Mouse (Mus musculus): Measurements from ENCODE around the gene Dop1b. TPM values are rescaled to one million over a fixed set of nuclear protein-coding genes. Genes with fewer than 3 reads are reported as not detected.
"Not testable (repeated sequence)": the region's sequence is repeated elsewhere in the genome, so short reads cannot be mapped to it uniquely, and the experiment has no call there.

Dop1b gene
- polyA plus RNA-seq, 1 experiment: 20.7 TPM

DNA sequence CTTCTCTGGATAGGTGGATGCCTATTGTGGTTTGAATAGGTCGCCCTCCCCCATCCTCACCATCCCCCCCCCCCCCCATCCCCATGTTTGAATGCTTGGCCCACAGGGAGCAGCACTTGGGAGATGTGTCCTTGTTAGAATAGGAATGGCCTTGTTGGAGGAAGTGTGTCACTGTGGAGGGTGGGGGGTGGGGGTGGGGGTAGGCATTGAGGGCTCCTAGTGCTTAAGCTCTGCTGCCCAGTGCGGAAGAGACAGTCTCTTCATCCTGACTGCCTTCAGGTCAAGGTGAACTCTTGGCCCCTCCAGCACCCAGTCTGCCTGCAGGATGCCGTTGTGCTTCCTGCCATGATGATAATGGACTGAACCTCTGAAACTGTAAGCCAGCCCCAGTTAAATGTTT, 110.0 kb downstream of the Dop1b start:
- no peak overlapping the region for H3K4me3 ChIP-seq (ENCODE audit: insufficient read depth, low read length)
- no peaks in the 10 kb centered on the region for H3K4me1 ChIP-seq (ENCODE audit: control insufficient read depth, insufficient read depth, low read length)
- TF ChIP-seq POLR2A (IDR thresholded peaks at IDR 0.05; ENCODE audit: low read depth, low read length) (no peak), CTCF (IDR thresholded peaks at IDR 0.05; ENCODE audit: borderline replicate concordance, insufficient read depth, low read length) (no peak)
- no peak overlapping the region for H3K27ac ChIP-seq (ENCODE audit: insufficient read depth, low read length)

DNA sequence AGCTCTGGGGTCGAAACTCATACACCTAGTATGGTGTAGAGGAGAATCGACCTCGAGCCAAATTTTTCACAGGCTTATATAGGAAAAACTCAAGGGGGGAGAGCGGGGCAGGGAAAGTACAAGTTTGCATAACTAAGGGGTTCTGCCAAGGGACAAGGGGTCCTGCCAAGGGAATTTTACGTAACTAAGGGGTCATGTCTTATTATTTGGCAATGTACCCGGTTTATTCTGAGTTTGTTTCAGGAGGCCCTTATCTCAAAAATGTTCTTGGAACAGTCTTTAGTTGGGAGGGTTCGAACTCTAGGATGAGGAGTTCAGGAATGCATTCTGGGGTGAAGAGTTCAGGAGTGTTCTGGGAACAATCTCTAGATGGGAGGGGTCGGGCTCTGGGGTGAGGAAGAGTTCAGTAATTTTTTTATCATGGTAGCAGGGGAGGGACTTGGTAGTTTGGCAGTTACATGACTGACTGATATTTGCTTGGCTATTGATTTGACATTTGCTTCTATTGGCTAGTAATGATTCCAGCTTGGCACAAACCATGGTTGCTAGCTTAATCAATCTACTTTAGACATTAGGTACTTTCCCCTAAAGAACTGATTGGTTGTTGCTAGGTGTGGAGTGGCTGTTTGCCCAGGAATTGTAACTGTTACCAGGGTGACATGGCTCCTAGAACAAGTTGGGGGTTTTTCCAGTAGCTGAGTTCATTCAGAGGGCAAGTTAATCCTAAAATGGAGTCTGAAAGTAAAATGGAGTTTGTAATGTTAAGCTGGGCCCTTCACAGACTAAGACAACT, 110.9 kb downstream of the Dop1b start:
- H3K4me3 ChIP-seq (ENCODE audit: insufficient read depth, low read length); H3K27ac ChIP-seq (ENCODE audit: insufficient read depth, low read length); H3K4me1 ChIP-seq (ENCODE audit: control insufficient read depth, insufficient read depth, low read length): not testable (repeated sequence)

DNA sequence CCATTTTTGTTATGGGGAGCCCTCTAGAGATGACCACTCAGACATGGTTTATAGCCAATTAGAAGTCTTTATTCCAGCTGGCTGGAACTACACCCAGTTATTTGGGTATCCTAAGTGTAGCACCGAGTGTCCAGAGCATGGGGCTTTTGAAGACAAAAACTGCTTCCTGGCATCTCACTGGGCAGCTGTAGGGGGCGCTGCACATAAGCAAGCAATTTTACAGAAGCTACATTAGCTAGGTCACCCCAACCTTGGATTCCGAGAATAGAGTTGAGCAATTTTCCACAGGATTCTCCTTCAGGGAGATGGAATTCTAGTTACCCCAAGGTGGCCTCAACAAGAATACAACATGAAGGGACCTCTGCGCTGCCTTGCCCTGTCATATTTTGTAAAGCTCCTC, 113.1 kb downstream of the Dop1b start:
- H3K4me3 ChIP-seq (ENCODE audit: insufficient read depth, low read length): no peak overlapping the region
- no peaks in the 10 kb centered on the region for H3K4me1 ChIP-seq (ENCODE audit: control insufficient read depth, insufficient read depth, low read length)
- TF ChIP-seq CTCF (IDR thresholded peaks at IDR 0.05; ENCODE audit: borderline replicate concordance, insufficient read depth, low read length) (no peak), POLR2A (IDR thresholded peaks at IDR 0.05; ENCODE audit: low read depth, low read length) (no peak)
- no peak overlapping the region for H3K27ac ChIP-seq (ENCODE audit: insufficient read depth, low read length)

DNA sequence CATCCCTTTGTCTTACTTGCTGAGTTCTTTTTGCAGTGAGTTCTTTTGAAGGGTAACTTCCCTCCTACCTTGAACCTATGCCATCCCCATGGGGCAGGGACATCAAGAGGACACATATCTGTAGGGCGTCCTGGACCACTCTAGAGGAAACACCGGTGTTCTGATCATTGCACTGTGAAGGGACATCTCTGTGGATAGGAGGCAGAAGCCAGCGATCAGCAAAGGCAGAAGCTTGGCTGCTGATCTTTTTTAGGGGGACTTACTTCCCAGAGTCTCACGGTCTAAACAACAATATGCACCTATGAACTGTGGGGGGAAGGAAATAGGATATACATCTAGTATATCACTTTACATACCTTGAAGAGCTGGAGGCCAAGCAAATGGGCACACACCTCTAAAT, 113.8 kb downstream of the Dop1b start:
- no peak overlapping the region for H3K4me3 ChIP-seq (ENCODE audit: insufficient read depth, low read length)
- TF ChIP-seq CTCF (IDR thresholded peaks at IDR 0.05; ENCODE audit: borderline replicate concordance, insufficient read depth, low read length): no peak
- TF ChIP-seq POLR2A (IDR thresholded peaks at IDR 0.05; ENCODE audit: low read depth, low read length): no peak
- H3K4me1 ChIP-seq (ENCODE audit: control insufficient read depth, insufficient read depth, low read length): no peaks in the 10 kb centered on the region
- no peak overlapping the region for H3K27ac ChIP-seq (ENCODE audit: insufficient read depth, low read length)

DNA sequence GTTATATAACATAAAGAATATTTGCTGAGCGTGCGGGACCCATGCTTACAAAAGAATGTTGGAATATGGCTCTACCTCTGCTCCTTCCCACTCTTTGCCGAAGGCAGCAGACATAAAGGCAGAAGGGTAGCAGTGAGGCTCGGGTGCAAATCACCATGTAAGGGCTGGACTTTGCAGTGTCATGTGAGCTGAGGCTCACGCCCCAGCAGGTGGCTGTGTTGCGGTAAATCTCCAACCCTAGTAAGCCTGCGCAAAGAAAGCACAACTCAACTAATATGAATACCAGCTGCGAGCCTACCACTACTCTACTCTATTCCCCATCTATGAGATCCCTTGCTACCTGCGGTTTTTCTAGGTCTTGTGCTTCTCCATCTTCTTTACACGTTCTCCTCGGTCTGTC, 114.3 kb downstream of the Dop1b start:
- Histone ChIP-seq H3K4me1 (ENCODE audit: control insufficient read depth, insufficient read depth, low read length) (no peaks in the 10 kb centered on the region), H3K27ac (ENCODE audit: insufficient read depth, low read length) (no peak overlapping the region), H3K4me3 (ENCODE audit: insufficient read depth, low read length) (no peak overlapping the region)
- TF ChIP-seq POLR2A (IDR thresholded peaks at IDR 0.05; ENCODE audit: low read depth, low read length): no peak
- no peak for TF ChIP-seq CTCF (IDR thresholded peaks at IDR 0.05; ENCODE audit: borderline replicate concordance, insufficient read depth, low read length)

DNA sequence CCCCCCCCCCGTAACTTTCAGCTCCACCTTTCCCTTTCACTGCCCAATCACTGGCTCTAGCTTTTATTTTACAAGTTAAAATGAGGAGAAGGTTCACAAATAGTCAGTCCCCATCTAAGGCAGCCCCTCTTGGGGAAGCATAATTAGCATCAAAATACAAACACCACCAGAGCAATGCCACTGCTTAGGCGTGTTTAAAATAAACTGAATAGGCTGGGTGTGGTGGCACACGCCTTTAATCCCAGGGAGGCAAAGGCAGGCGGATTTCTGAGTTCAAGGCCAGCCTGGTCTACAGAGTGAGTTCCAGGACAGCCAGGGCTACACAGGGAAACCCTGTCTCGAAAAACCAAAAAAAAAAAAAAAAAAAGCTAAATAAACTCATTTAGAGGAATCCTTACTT, 114.8 kb downstream of the Dop1b start:
- not testable (repeated sequence) for H3K4me3 ChIP-seq (ENCODE audit: insufficient read depth, low read length); H3K27ac ChIP-seq (ENCODE audit: insufficient read depth, low read length); H3K4me1 ChIP-seq (ENCODE audit: control insufficient read depth, insufficient read depth, low read length)

DNA sequence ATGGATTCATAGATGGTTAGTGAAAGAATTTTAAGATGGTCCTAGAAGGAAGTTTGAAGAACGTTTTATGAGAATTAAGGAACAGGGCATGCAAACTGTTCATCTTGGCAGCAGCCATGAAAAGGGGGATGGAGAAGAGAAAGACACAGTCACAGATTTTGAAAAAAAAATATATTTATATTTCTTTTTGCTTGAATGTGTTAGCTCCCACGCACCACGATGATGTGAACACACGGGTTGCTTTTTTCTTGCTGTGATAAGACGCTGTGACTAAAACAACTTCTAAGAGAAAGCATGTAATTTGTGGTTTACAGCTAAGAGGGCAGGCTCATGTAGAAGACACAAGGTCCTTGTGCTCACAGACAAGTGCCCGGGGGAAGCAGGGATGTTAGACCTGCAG, 115.2 kb downstream of the Dop1b start:
- no peak overlapping the region for H3K4me3 ChIP-seq (ENCODE audit: insufficient read depth, low read length)
- H3K4me1 ChIP-seq (ENCODE audit: control insufficient read depth, insufficient read depth, low read length): no peaks in the 10 kb centered on the region
- H3K27ac ChIP-seq (ENCODE audit: insufficient read depth, low read length): no peak overlapping the region

DNA sequence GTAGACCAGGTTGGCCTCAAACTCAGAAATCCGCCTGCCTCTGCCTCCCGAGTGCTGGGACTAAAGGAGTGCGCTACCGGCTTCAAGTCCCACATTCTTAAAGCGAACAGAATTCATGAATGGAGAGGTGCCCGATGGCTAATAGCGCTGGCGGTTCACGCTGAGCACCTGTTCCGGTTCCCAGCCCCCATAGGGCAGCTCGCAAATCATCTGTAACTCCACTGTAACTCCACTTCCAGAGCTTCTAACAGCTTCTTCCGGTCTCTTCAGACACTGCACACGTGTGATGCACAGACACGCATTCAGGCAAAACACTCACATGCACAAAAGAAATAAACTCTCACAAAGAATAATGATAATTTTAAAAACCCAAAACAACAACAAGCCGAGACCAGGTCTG, 117.8 kb downstream of the Dop1b start:
- no peak overlapping the region for H3K27ac ChIP-seq (ENCODE audit: insufficient read depth, low read length)

More for the DNA sequence above, 115.2 kb downstream of the Dop1b start:
- no peak for TF ChIP-seq POLR2A (IDR thresholded peaks at IDR 0.05; ENCODE audit: low read depth, low read length)
- TF ChIP-seq CTCF (IDR thresholded peaks at IDR 0.05; ENCODE audit: borderline replicate concordance, insufficient read depth, low read length): no peak

DNA sequence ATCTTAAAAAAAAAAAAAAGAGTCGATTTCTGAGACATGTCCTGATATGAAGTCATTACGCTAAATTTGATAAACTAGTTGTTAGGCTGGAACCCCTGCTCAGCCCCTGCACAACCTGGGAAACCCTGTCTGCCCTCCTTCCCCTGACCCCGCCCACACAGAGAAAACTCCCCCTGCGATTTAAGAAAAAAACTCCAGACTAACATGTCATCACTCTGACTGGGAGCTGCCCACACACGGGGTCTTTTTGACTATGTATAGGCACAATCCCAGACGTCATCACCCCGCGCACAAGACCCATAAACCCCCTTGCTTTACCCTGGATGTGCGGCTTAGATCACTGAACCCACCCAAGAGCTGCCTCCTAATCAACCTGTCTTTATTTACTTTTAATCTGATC, 118.4 kb downstream of the Dop1b start:
- Histone ChIP-seq H3K4me3 (ENCODE audit: insufficient read depth, low read length) (no peak overlapping the region), H3K27ac (ENCODE audit: insufficient read depth, low read length) (no peak overlapping the region), H3K4me1 (ENCODE audit: control insufficient read depth, insufficient read depth, low read length) (peaks cover 2% of the 10 kb centered on the region; the same call in 1 of the 2 replicates)
- no peak for TF ChIP-seq POLR2A (IDR thresholded peaks at IDR 0.05; ENCODE audit: low read depth, low read length)
- TF ChIP-seq CTCF (IDR thresholded peaks at IDR 0.05; ENCODE audit: borderline replicate concordance, insufficient read depth, low read length): no peak

More for the DNA sequence above, 117.8 kb downstream of the Dop1b start:
- TF ChIP-seq CTCF (IDR thresholded peaks at IDR 0.05; ENCODE audit: borderline replicate concordance, insufficient read depth, low read length): no peak
- TF ChIP-seq POLR2A (IDR thresholded peaks at IDR 0.05; ENCODE audit: low read depth, low read length): no peak
- Histone ChIP-seq H3K4me3 (ENCODE audit: insufficient read depth, low read length) (no peak overlapping the region), H3K4me1 (ENCODE audit: control insufficient read depth, insufficient read depth, low read length) (peaks cover 2% of the 10 kb centered on the region; the same call in 1 of the 2 replicates)

DNA sequence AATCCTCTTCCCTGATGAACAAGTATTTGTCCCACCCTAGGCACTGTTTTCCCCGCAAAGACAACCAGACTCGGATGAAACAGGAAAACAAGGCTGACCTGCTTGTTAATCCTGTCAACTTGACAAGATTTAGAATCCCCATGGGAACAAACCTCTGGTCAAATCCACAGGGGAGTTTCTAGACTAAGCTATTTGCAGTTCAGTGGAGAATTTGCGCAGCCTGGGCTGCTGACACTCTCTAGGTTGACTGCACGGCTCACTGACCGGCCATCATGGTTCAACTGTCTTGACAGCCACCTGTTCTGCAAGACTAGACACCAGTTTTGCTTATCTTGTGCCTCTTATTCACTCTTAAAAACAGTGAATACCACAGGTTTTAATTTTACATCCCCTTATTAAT, 119.2 kb downstream of the Dop1b start:
- Histone ChIP-seq H3K4me1 (ENCODE audit: control insufficient read depth, insufficient read depth, low read length) (peaks cover 2% of the 10 kb centered on the region; the same call in 1 of the 2 replicates), H3K27ac (ENCODE audit: insufficient read depth, low read length) (no peak overlapping the region), H3K4me3 (ENCODE audit: insufficient read depth, low read length) (no peak overlapping the region)
- TF ChIP-seq POLR2A (IDR thresholded peaks at IDR 0.05; ENCODE audit: low read depth, low read length) (no peak), CTCF (IDR thresholded peaks at IDR 0.05; ENCODE audit: borderline replicate concordance, insufficient read depth, low read length) (no peak)

All from embryonic fibroblast, embryonic 13.5 days (primary cell).